Mouse (Mus musculus) myocyte (in vitro differentiated cells): ENCODE measurements at regions not wholly inside any gene's neighbourhood (a gene's known extent, or its start where the extent isn't known, plus 50 kb on each side); places are given as distances from the start of the nearest gene placed in this dataset.

ENCODE experiments used
- CEBPB ChIP-seq: IDR thresholded peaks from 2 replicates; pipeline ENCODE4 v1.6.1; 2011; ENCODE audit warnings: mild to moderate bottlenecking, moderate library complexity; ENCODE audit not compliant: poor library complexity, insufficient read depth, severe bottlenecking
- MAX ChIP-seq: IDR thresholded peaks from one replicate; pipeline ENCODE4 v1.6.1; 2011; ENCODE audit warnings: low read depth, mild to moderate bottlenecking, control low read depth
- POLR2A ChIP-seq: IDR thresholded peaks from one replicate; pipeline ENCODE4 v1.6.1; 2011; ENCODE audit warnings: low read depth, mild to moderate bottlenecking, control low read depth, moderate library complexity; ENCODE audit not compliant: insufficient read length
- SRF ChIP-seq: IDR thresholded peaks from one replicate; pipeline ENCODE4 v1.6.1; 2011; ENCODE audit warnings: low read depth; ENCODE audit not compliant: control insufficient read depth, insufficient read length

DNA sequence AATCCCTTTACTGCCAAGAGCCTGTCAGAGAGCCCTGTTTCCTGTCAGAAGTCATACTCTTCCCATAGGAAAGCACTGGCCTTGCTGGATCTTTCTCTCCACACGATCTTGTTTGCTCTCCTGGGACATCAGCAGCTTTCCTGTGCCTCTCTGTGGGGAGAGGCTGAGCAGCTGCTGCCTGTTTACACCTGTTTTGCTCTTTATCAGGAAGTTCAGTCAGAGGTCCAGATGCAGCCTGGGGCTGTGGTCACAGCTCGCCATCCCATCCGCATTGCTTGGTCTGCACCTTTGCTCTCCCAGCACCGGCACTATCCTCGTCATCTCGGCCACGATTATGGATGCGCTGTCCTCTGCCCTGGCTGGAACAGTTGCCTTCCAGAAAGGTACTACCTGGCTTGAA lies 88.0 kb downstream of the Bdh1 start:
- TF ChIP-seq POLR2A (no peak), MAX (no peak), SRF (no peak), CEBPB (no peak)
